Mouse (Mus musculus) spleen, adult 18-20 months (tissue): ENCODE data around the gene Gm20388.
A peak's percentile ranks its signal among the peaks of the same experiment; 100 is the strongest.

Experiments
- DNase-seq, 2 experiments: peaks; one replicate each; pipeline ENCODE4 v3.0.0; 2022; ENCODE audit warnings: mixed read lengths in 2 of 2

Gene Gm20388

GRCm38 (mm10) chr8:121694453-121694852 lies 1783.8 kb downstream of the Gm20388 start:
- DNase-seq, result peak; percentile 17 to 68

- DNase-seq, result no peak
These were observed 1785.0 kb downstream of the Gm20388 start for GRCm38 (mm10) chr8:121695585-121696184.

- no peak for DNase-seq
These were observed 1787.3 kb downstream of the Gm20388 start for GRCm38 (mm10) chr8:121697735-121698614.

GRCm38 (mm10) chr8:121698615-121699101 lies 1788.0 kb downstream of the Gm20388 start:
- DNase-seq, result peak in 1 of 2 experiments; percentile 13

GRCm38 (mm10) chr8:121699936-121700335 lies 1789.3 kb downstream of the Gm20388 start:
- DNase-seq, result no peak

- DNase-seq, result no peak
These were observed 1794.5 kb downstream of the Gm20388 start for GRCm38 (mm10) chr8:121705174-121705573.

DNA sequence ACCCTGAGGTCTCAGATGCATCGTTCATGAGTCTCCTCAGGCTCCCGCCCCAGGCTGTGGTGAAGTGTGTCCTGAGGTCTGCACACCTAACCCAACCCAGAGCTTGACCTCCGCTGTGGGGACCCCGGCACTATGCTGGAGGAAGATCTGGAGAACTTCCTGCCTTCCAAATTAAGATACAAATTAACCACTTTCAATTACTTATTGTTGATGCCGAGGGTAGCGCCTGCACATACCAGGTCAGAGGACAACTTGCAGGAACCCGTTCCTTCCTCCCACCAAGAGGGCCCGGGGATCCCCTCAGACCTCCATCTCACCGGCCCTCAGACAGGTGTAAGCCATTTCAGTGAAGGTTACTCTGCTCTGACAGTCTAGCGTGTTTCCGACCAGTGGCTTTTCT lies 1796.3 kb downstream of the Gm20388 start:
- DNase-seq, result no peak

DNA sequence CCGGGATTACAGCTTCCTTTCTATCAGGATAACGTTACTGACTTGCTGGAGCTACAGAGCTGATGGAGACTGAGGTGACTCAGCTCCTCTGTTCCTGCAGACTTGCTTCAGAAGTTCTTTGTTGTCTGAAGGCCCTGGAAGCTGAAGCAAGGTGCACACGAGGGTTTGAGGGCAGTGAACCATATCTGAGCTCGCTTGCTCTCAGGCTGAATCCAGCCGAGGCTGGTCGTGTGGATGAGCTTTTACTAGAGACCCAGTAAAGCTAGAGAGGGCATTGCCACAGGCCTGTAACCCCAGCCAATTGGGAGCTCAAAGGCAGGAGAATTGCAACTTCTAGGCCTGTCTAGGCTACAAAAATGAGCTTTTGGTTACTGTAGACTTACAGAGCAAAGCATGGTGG lies 1797.8 kb downstream of the Gm20388 start:
- DNase-seq, result no peak

GRCm38 (mm10) chr8:121717502-121717901 lies 1806.9 kb downstream of the Gm20388 start:
- DNase-seq, result no peak

DNA sequence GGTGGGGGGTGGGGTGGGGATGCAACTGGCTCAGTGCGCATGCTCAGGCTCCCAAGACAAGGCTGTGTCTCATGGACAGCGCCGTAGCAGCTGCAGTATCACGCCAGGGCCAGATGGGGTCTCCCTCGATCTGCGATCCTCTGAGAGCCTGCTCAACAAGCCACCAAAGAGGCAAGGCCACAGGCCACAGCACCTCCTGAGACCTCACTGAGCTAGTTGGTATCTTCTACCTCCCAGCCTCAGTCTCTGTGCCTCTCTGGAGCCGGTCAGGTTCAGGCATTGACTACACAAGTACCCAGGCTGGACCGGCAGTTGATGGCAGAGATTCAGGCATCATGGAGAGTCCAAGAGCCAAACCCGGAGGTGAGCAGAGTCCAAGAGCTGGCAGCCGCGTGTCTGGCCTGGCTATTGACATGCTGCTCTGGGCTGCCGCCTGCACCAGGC lies 1807.4 kb downstream of the Gm20388 start:
- peak; percentile 30 to 44 for DNase-seq

GRCm38 (mm10) chr8:121718925-121719324 lies 1808.3 kb downstream of the Gm20388 start:
- no peak for DNase-seq

DNA sequence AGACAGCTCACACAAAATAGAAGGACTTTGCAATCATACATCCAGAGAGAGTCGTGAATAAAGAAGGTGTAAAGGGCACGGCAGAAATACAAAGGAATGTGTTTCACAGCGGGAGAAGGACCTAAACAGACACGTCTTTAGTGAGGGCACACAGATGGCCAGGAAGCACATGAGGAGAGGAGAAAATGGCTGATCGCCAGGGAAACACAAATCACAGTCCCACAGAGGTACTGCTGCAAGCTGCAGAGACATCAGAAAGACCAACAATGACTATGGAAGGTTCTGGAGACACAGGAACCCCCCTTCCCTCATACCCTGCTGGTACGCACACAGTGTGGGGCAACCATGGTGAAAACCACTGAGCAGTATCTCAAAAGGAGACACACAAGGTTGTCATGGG lies 1810.4 kb downstream of the Gm20388 start:
- DNase-seq, result no peak

DNA sequence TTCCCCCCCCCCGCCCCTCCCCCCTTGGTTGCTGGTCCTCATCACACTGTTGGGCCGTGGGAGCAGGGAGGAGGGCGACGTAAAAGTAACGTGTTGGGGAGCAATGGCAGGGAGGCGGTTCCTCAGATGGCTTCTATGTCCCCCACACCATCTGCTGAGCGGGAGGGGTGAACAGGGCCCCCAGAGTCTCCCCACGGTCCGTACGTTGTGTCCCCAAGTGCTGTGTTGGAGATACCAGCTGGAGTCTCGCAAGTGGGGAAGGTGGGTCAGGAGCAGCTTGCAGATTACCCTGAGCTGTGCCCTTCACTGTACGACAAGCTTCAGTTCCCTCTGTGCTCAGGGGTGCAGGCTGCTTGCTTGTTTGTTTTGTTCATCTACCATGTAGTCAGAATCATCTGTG lies 1813.2 kb downstream of the Gm20388 start:
- DNase-seq, result no peak

GRCm38 (mm10) chr8:121727164-121727563 lies 1816.5 kb downstream of the Gm20388 start:
- no peak for DNase-seq

DNA sequence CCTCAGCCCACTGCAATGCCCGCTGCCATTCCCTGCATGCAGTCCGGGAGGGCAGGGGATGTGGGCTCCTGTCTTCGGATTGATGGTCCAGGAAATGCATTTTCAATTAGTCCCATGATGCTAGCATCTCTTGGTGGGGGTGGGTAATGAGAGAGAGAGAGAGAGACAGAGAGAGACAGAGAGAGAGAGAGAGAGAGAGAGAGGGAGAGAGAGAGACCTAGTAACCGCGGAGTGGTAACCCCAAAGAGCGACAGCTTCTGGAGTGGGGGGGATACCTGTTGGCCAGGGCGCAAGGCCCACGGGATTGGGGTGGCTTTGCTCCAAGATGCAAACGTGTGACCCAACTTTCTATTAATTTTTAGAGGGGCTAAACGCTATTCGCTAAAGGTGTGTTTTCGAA lies 1818.7 kb downstream of the Gm20388 start, which contains the start of gene Jph3:
Jph3 (plus strand) TSS at position 301 of the 400 bp plus-strand sequence.
- DNase-seq, result no peak

DNA sequence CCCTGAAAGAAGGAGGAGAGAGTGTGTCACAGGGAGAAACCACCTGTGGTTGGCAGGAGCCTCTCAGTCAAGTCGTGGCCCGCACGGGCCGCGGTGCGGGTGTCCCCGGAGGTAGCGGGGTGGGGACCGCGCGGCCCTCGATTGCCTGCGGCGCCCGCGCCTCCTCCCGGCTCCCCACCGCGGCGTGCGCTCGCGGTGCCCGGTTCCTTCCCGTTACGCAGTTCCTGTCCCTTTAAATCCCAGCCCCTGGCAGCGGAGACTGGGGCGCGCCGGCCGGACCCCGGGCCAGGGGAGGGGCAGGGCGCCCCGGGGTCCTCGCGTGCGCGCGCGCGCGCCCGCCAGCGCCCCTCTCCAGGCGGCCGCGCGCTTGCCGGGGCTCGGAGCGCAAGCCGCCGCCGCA lies 1819.1 kb downstream of the Gm20388 start:
- no peak for DNase-seq

GRCm38 (mm10) chr8:121730170-121730569 lies 1819.5 kb downstream of the Gm20388 start:
- DNase-seq, result no peak

- no peak for DNase-seq
These were observed 1820.0 kb downstream of the Gm20388 start for GRCm38 (mm10) chr8:121730646-121731045.

- DNase-seq, result no peak
These were observed 1820.4 kb downstream of the Gm20388 start for GRCm38 (mm10) chr8:121731060-121731459.

DNA sequence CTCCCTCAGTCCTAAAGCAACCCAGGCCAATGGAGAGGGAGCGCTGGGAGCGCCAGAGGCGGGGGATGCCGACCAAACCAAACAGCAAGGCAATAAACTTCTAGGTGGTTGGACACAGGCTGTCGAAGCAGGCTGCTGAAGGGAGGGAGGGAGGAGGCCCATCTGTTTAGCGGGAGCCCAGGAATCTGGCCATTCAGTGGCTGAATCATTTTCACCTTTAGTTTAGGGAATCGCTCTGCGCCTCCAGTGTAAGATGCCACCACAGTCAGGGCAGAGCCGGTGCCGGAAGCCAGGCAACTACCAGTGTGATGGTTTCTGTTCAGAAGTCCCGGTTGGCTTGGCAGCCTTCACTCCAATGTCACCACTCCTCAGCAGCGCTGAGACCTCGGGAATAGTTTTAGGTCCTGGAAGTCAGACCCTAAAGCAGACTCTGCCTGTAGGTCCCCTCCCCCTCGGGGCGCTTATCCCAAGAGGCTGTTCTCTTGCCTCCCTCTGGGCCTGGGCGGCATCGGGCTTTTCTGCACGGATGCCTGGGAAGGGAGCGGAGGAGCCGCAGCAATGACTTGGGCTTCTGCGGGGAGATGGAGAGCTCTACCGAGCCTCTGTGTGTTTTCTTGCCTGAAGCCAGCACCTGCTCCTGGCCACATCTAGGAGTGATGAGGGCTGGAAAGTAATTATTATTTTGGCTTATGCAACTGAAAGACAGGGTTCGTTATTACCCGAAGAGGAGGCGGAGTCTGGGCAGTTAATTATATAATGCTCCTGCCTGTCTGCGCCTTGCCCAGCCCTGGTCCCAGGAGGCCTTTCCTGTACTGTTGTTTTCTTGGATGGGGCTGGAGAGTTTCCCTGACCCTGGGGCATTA lies 1821.1 kb downstream of the Gm20388 start:
- no peak for DNase-seq

DNA sequence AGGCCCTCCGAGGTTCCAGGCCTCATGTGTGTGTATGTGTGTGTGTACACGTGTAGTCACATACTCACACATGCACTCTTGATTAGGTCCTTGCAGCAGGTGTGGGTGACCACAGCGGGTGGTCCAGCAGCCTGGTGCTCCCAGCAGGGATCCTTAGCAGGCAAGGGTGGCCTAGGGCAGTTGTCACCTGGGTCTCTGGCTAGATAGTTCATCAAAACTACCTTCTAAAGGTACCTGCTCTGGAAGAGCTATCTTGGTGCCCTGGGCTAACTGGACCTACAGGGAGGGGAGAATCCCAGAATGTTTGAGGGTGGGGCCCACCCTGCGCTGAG lies 1821.7 kb downstream of the Gm20388 start:
- DNase-seq, result no peak

DNA sequence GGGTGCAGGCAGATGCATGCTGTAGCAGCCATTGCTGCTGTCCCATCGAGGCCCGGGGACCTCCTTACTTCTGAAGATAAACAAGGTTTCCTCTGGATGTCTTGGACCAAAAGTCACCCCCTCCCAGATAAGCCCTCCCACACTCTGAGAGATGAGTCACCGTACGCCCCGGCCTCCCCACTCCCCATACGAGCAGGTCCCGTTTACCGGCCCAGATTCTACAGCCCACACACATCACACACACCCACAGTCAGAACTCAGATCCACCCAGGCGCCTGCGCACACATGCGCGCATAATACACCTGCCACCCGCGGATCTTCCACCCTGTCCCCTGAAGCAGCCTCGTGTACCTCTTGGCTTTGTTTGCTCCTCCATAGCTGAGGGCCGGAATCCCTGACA lies 1823.6 kb downstream of the Gm20388 start:
- DNase-seq, result no peak

- DNase-seq, result no peak
These were observed 1825.6 kb downstream of the Gm20388 start for GRCm38 (mm10) chr8:121736236-121736635.
